Mouse (Mus musculus): ENCODE measurements at regions not wholly inside any gene's neighbourhood (a gene's known extent, or its start where the extent isn't known, plus 50 kb on each side); places are given as distances from the start of the nearest gene placed in this dataset.

- H3K4me3 ChIP-seq: no peak overlapping the region
- H3K36me3 ChIP-seq: no peaks in the 10 kb centered on the region
- ATAC-seq (ENCODE audit: borderline replicate concordance, extremely low read depth, low FRiP score, low TSS enrichment): no peak
- no peaks in the 10 kb centered on the region for H3K4me1 ChIP-seq
- H3K27ac ChIP-seq: no peak overlapping the region
- 59% methylated on average over 1 of the region's 1 CpGs for WGBS
- H3K27me3 ChIP-seq: no peaks in the 10 kb centered on the region
- H3K9ac ChIP-seq: no peak overlapping the region
- no peak overlapping the region for H3K4me2 ChIP-seq
- no peaks in the 10 kb centered on the region for H3K9me3 ChIP-seq
Measured at GRCm38 (mm10) chr14:123219590-123219989, 235.8 kb upstream of the Tmtc4 start.

- no peak for ATAC-seq (ENCODE audit: borderline replicate concordance, extremely low read depth, low FRiP score, low TSS enrichment)
- Histone ChIP-seq H3K4me3 (no peak overlapping the region), H3K9me3 (no peaks in the 10 kb centered on the region), H3K27me3 (no peaks in the 10 kb centered on the region), H3K36me3 (no peaks in the 10 kb centered on the region), H3K4me2 (no peak overlapping the region), H3K9ac (no peak overlapping the region), H3K27ac (no peak overlapping the region), H3K4me1 (no peaks in the 10 kb centered on the region)
- 81% methylated on average over 3 of the region's 3 CpGs for WGBS
Measured at GRCm38 (mm10) chr14:123210241-123210640, 226.4 kb upstream of the Tmtc4 start.

- no peak for ATAC-seq (ENCODE audit: borderline replicate concordance, extremely low read depth, low FRiP score, low TSS enrichment)
- Histone ChIP-seq H3K9me3 (no peaks in the 10 kb centered on the region), H3K4me1 (peaks cover 14% of the 10 kb centered on the region), H3K9ac (no peak overlapping the region), H3K27ac (0 out of 2 replicates have a peak overlapping the region, but pooled peaks have one; percentile 68), H3K4me2 (no peak overlapping the region), H3K36me3 (no peaks in the 10 kb centered on the region), H3K27me3 (no peaks in the 10 kb centered on the region), H3K4me3 (no peak overlapping the region)
- WGBS: 51% methylated on average over 2 of the region's 2 CpGs
Measured at GRCm38 (mm10) chr14:123202848-123203247, 219.0 kb upstream of the Tmtc4 start.

- H3K9ac ChIP-seq: no peak overlapping the region
- H3K9me3 ChIP-seq: no peaks in the 10 kb centered on the region
- H3K4me1 ChIP-seq: peaks cover 14% of the 10 kb centered on the region
- peak overlapping the region; percentile 29 for H3K4me2 ChIP-seq
- ATAC-seq (ENCODE audit: borderline replicate concordance, extremely low read depth, low FRiP score, low TSS enrichment): peak; percentile 47; the same call in 1 of the 2 replicates
- WGBS: 42% methylated on average over 4 of the region's 4 CpGs
- peak overlapping the region; percentile 68 for H3K27ac ChIP-seq
- no peaks in the 10 kb centered on the region for H3K27me3 ChIP-seq
- no peaks in the 10 kb centered on the region for H3K36me3 ChIP-seq
- peak overlapping the region; percentile 0; the same call in 1 of the 2 replicates for H3K4me3 ChIP-seq
Measured at GRCm38 (mm10) chr14:123202313-123202712, 218.5 kb upstream of the Tmtc4 start.

- Histone ChIP-seq H3K4me3 (peak overlapping the region; percentile 0; the same call in 1 of the 2 replicates), H3K27me3 (no peaks in the 10 kb centered on the region), H3K9ac (no peak overlapping the region), H3K4me2 (peak overlapping the region; percentile 29), H3K9me3 (no peaks in the 10 kb centered on the region), H3K36me3 (no peaks in the 10 kb centered on the region), H3K27ac (peak overlapping the region; percentile 68), H3K4me1 (peaks cover 14% of the 10 kb centered on the region)
- peak; percentile 87; the same call in 1 of the 2 replicates for ATAC-seq (ENCODE audit: borderline replicate concordance, extremely low read depth, low FRiP score, low TSS enrichment)
- 28% methylated on average over 14 of the region's 14 CpGs for WGBS
Measured at GRCm38 (mm10) chr14:123201426-123202274, 217.8 kb upstream of the Tmtc4 start.

GRCm38 (mm10) chr14:123199111-123199510, 215.3 kb upstream of the Tmtc4 start:
- Histone ChIP-seq H3K36me3 (no peaks in the 10 kb centered on the region), H3K4me3 (no peak overlapping the region), H3K9me3 (no peaks in the 10 kb centered on the region), H3K27me3 (no peaks in the 10 kb centered on the region), H3K9ac (no peak overlapping the region), H3K4me2 (no peak overlapping the region), H3K27ac (0 out of 2 replicates have a peak overlapping the region, but pooled peaks have one; percentile 53), H3K4me1 (peaks cover 14% of the 10 kb centered on the region)
- WGBS: 50% methylated on average over 3 of the region's 3 CpGs
- no peak for ATAC-seq (ENCODE audit: borderline replicate concordance, extremely low read depth, low FRiP score, low TSS enrichment)

- H3K4me1 ChIP-seq: no peaks in the 10 kb centered on the region
- 63% methylated on average over 2 of the region's 2 CpGs for WGBS
- no peak overlapping the region for H3K27ac ChIP-seq
- no peak overlapping the region for H3K9ac ChIP-seq
- H3K9me3 ChIP-seq: no peaks in the 10 kb centered on the region
- ATAC-seq (ENCODE audit: borderline replicate concordance, extremely low read depth, low FRiP score, low TSS enrichment): no peak
- H3K36me3 ChIP-seq: no peaks in the 10 kb centered on the region
- no peak overlapping the region for H3K4me2 ChIP-seq
- H3K27me3 ChIP-seq: no peaks in the 10 kb centered on the region
- H3K4me3 ChIP-seq: no peak overlapping the region
Measured at GRCm38 (mm10) chr14:123192574-123192973, 208.7 kb upstream of the Tmtc4 start.

GRCm38 (mm10) chr14:123190729-123191128, 206.9 kb upstream of the Tmtc4 start:
- H3K27me3 ChIP-seq: no peaks in the 10 kb centered on the region
- no peaks in the 10 kb centered on the region for H3K36me3 ChIP-seq
- H3K4me3 ChIP-seq: no peak overlapping the region
- H3K27ac ChIP-seq: no peak overlapping the region
- H3K4me1 ChIP-seq: no peaks in the 10 kb centered on the region
- no peak overlapping the region for H3K9ac ChIP-seq
- no peak for ATAC-seq (ENCODE audit: borderline replicate concordance, extremely low read depth, low FRiP score, low TSS enrichment)
- no peak overlapping the region for H3K4me2 ChIP-seq
- H3K9me3 ChIP-seq: no peaks in the 10 kb centered on the region

- no peak for ATAC-seq (ENCODE audit: borderline replicate concordance, extremely low read depth, low FRiP score, low TSS enrichment)
- Histone ChIP-seq H3K9me3 (no peaks in the 10 kb centered on the region), H3K4me2 (no peak overlapping the region), H3K9ac (no peak overlapping the region), H3K27me3 (no peaks in the 10 kb centered on the region), H3K4me1 (no peaks in the 10 kb centered on the region), H3K27ac (no peak overlapping the region), H3K36me3 (no peaks in the 10 kb centered on the region), H3K4me3 (no peak overlapping the region)
- 49% methylated on average over 11 of the region's 11 CpGs for WGBS
Measured at GRCm38 (mm10) chr14:123187270-123188058, 203.6 kb upstream of the Tmtc4 start.

- H3K4me2 ChIP-seq: no peak overlapping the region
- no peak for ATAC-seq (ENCODE audit: borderline replicate concordance, extremely low read depth, low FRiP score, low TSS enrichment)
- H3K4me1 ChIP-seq: no peaks in the 10 kb centered on the region
- WGBS: 59% methylated on average over 2 of the region's 2 CpGs
- H3K9ac ChIP-seq: no peak overlapping the region
- no peak overlapping the region for H3K4me3 ChIP-seq
- H3K27ac ChIP-seq: no peak overlapping the region
- H3K27me3 ChIP-seq: no peaks in the 10 kb centered on the region
- H3K36me3 ChIP-seq: no peaks in the 10 kb centered on the region
- no peaks in the 10 kb centered on the region for H3K9me3 ChIP-seq
Measured at GRCm38 (mm10) chr14:123173183-123173582, 189.3 kb upstream of the Tmtc4 start.

GRCm38 (mm10) chr14:123171865-123172264, 188.0 kb upstream of the Tmtc4 start:
- no peak for ATAC-seq (ENCODE audit: borderline replicate concordance, extremely low read depth, low FRiP score, low TSS enrichment)
- 71% methylated on average over 1 of the region's 1 CpGs for WGBS
- no peak overlapping the region for H3K9ac ChIP-seq
- H3K27me3 ChIP-seq: no peaks in the 10 kb centered on the region
- H3K4me3 ChIP-seq: no peak overlapping the region
- no peaks in the 10 kb centered on the region for H3K4me1 ChIP-seq
- no peaks in the 10 kb centered on the region for H3K9me3 ChIP-seq
- no peak overlapping the region for H3K27ac ChIP-seq
- no peak overlapping the region for H3K4me2 ChIP-seq
- no peaks in the 10 kb centered on the region for H3K36me3 ChIP-seq

- no peaks in the 10 kb centered on the region for H3K9me3 ChIP-seq
- no peak overlapping the region for H3K9ac ChIP-seq
- H3K4me3 ChIP-seq: no peak overlapping the region
- no peak for ATAC-seq (ENCODE audit: borderline replicate concordance, extremely low read depth, low FRiP score, low TSS enrichment)
- H3K4me2 ChIP-seq: no peak overlapping the region
- no peaks in the 10 kb centered on the region for H3K27me3 ChIP-seq
- no peak overlapping the region for H3K27ac ChIP-seq
- WGBS: 68% methylated on average over 4 of the region's 4 CpGs
- no peaks in the 10 kb centered on the region for H3K36me3 ChIP-seq
- H3K4me1 ChIP-seq: no peaks in the 10 kb centered on the region
Measured at GRCm38 (mm10) chr14:123163842-123164241, 180.0 kb upstream of the Tmtc4 start.

Data from lung, embryonic 15.5 days (tissue).